ENCODE assay signal across 8 mouse cellular contexts in the genomic region with DNA sequence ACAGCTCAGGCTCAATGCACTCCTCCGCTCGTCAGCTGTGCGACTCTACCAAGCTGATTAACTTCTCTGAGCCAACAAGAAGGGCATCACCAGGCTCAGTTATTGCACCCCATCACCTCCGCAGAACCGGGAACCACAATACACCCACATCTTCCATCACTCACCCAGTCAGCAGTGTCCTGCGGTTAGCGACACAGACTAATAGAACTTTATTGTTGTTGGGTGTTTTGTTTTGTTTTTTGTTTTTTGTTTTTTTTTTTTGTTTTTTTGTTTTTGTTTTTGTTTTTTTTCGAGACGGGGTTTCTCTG. TPM values are rescaled to one million over a fixed set of nuclear protein-coding genes. Genes with fewer than 3 reads are reported as not detected.
A peak's percentile ranks its signal among the peaks of the same experiment; 100 is the strongest.
DNase-seq lines count a peak whose midpoint lies in the region; ATAC-seq and TF ChIP-seq lines count a peak whose summit lies in the region.

Creg2 (minus strand) TSS at position 234 of the 308 bp plus-strand sequence.

- peak within 1 kb of the TSS; percentile 94 for H3K4me2 ChIP-seq in lung, embryonic 14.5 days
- H3K4me2 ChIP-seq in midbrain, embryonic 14.5 days (ENCODE audit: low read length): peak within 1 kb of the TSS; percentile 98

- peak; percentile 57; the same call in 1 of the 2 replicates for ATAC-seq in lung, embryonic 14.5 days (ENCODE audit: insufficient read depth)
- ATAC-seq in midbrain, embryonic 14.5 days (ENCODE audit: low FRiP score, low TSS enrichment): no peak; the same call in 1 of the 2 replicates

- no peak within 1 kb of the TSS for H3K27ac ChIP-seq in lung, embryonic 14.5 days (ENCODE audit: low read depth)
- H3K27ac ChIP-seq in embryonic fibroblast, embryonic 13.5 days (ENCODE audit: insufficient read depth, low read length): no peak within 1 kb of the TSS
- H3K27ac ChIP-seq in midbrain, embryonic 14.5 days (replicated peaks; ENCODE audit: low read depth, low read length): peak within 1 kb of the TSS; percentile 76

- H3K4me1 ChIP-seq in lung, embryonic 14.5 days (ENCODE audit: insufficient read depth): peaks cover 3% of the 10 kb centered on the region; the same call in 1 of the 2 replicates
- 0 out of 2 replicates have a peak, but pooled peaks cover 2% of the 10 kb centered on the region for H3K4me1 ChIP-seq in embryonic fibroblast, embryonic 13.5 days (ENCODE audit: control insufficient read depth, insufficient read depth, low read length)
- H3K4me1 ChIP-seq in midbrain, embryonic 14.5 days (ENCODE audit: control insufficient read depth, insufficient read depth, low read length): peaks cover 7% of the 10 kb centered on the region; the same call in 1 of the 2 replicates

- 38% methylated on average over 9 of the region's 9 CpGs for WGBS in lung, embryonic 14.5 days
- 37% methylated on average over 9 of the region's 9 CpGs for WGBS in midbrain, embryonic 14.5 days

- no peaks in the 10 kb centered on the region for H3K9me3 ChIP-seq in lung, embryonic 14.5 days (ENCODE audit: low read depth, low read length)
- no peaks in the 10 kb centered on the region for H3K9me3 ChIP-seq in midbrain, embryonic 14.5 days (ENCODE audit: control insufficient read depth, low read length)

- peak within 1 kb of the TSS; percentile 44 for H3K4me3 ChIP-seq in lung, embryonic 14.5 days (ENCODE audit: low read depth, low read length)
- peak within 1 kb of the TSS; percentile 28 for H3K4me3 ChIP-seq in embryonic fibroblast, embryonic 13.5 days (ENCODE audit: insufficient read depth, low read length)
- H3K4me3 ChIP-seq in midbrain, embryonic 14.5 days (replicated peaks; ENCODE audit: low read depth, low read length): peak within 1 kb of the TSS; percentile 62

- no peak for TF ChIP-seq POLR2A in embryonic fibroblast, embryonic 13.5 days (IDR thresholded peaks at IDR 0.05; ENCODE audit: low read depth, low read length)

- no peak for TF ChIP-seq CTCF in lung, embryonic 14.5 days (IDR thresholded peaks at IDR 0.05; ENCODE audit: low read depth)
- no peak for TF ChIP-seq CTCF in embryonic fibroblast, embryonic 13.5 days (IDR thresholded peaks at IDR 0.05; ENCODE audit: borderline replicate concordance, insufficient read depth, low read length)

- DNase-seq in lung, embryonic 14.5 days: no peak
- no peak for DNase-seq in lung, postnatal 25 days (ENCODE audit: low spot score)
- DNase-seq in layer of hippocampus, postnatal 10 days (ENCODE audit: low spot score in 2 of 2): no peak
- DNase-seq in midbrain, embryonic 14.5 days: no peak
- no peak for DNase-seq in yolk sac, embryonic 10.5 days (ENCODE audit: low spot score)
- DNase-seq in frontal cortex, postnatal 14 days (ENCODE audit: low spot score in 2 of 2): no peak
- DNase-seq in thymus, postnatal 25 days: no peak

- H3K27me3 ChIP-seq in lung, embryonic 14.5 days (ENCODE audit: insufficient read depth, low read length): peaks cover 41% of the 10 kb centered on the region
- H3K27me3 ChIP-seq in midbrain, embryonic 14.5 days (ENCODE audit: control insufficient read depth, insufficient read depth, low read length): no peaks in the 10 kb centered on the region

- peak within 1 kb of the TSS; percentile 29; the same call in 1 of the 2 replicates for H3K9ac ChIP-seq in lung, embryonic 14.5 days
- peak within 1 kb of the TSS; percentile 72 for H3K9ac ChIP-seq in midbrain, embryonic 14.5 days (replicated peaks; ENCODE audit: low read length)

- no peaks in the 10 kb centered on the region for H3K36me3 ChIP-seq in lung, embryonic 14.5 days (ENCODE audit: insufficient read depth)
- no peaks in the 10 kb centered on the region for H3K36me3 ChIP-seq in midbrain, embryonic 14.5 days (ENCODE audit: control insufficient read depth, insufficient read depth, low read length)

RNA-seq across cellular contexts. Expression of gene Creg2, which starts in this region (rescaled TPM):
- polyA plus RNA-seq in lung, embryonic 14.5 days (2014; fragmentation: Nextera tagmentation; extraction: Ambion mirVana): 0.05 TPM in 1 of 2 replicates, not detected in the other
- not detected in 2 replicates for polyA plus RNA-seq in embryonic fibroblast, embryonic 13.5 days (2011; ENCODE audit: insufficient read length, low read depth, missing spikeins)
- total RNA-seq in layer of hippocampus, postnatal 10 days (2021): 10 to 100 TPM; 51.6 to 54.2 TPM
- polyA plus RNA-seq in midbrain, embryonic 14.5 days (2014; fragmentation: Nextera tagmentation; extraction: Ambion mirVana): 4.2 and 5.8 TPM in 2 replicates

Comparison
In these comparisons a context has a peak if more than half of its experiments do, and no peak if none do; other contexts are left out.
1. Peak in ATAC-seq, H3K4me3 ChIP-seq, H3K9ac ChIP-seq and H3K4me2 ChIP-seq in lung, embryonic 14.5 days; RNA of the gene not detected or under 1 TPM.